Mouse (Mus musculus): Measurements from ENCODE around the gene Tox2.

Gene Tox2

GRCm38 (mm10) chr2:163256765-163257164, 53.8 kb downstream of the Tox2 start:
- DNase-seq (ENCODE audit: low spot score): no peak

- no peak for DNase-seq (ENCODE audit: low spot score)
Observed at GRCm38 (mm10) chr2:163261362-163262054, 58.6 kb downstream of the Tox2 start.

- DNase-seq (ENCODE audit: low spot score): no peak
Observed at GRCm38 (mm10) chr2:163262055-163262420, 59.1 kb downstream of the Tox2 start.

GRCm38 (mm10) chr2:163267097-163267496, 64.2 kb downstream of the Tox2 start:
- DNase-seq (ENCODE audit: low spot score): no peak

GRCm38 (mm10) chr2:163271581-163272492, 68.9 kb downstream of the Tox2 start:
- DNase-seq (ENCODE audit: low spot score): no peak

GRCm38 (mm10) chr2:163273815-163274214, 70.9 kb downstream of the Tox2 start:
- no peak for DNase-seq (ENCODE audit: low spot score)

GRCm38 (mm10) chr2:163275986-163276385, 73.1 kb downstream of the Tox2 start:
- DNase-seq (ENCODE audit: low spot score): no peak

- DNase-seq (ENCODE audit: low spot score): no peak
Observed at GRCm38 (mm10) chr2:163277979-163278378, 75.1 kb downstream of the Tox2 start.

GRCm38 (mm10) chr2:163280636-163281322, 77.9 kb downstream of the Tox2 start:
- DNase-seq (ENCODE audit: low spot score): no peak

- DNase-seq (ENCODE audit: low spot score): no peak
Observed at GRCm38 (mm10) chr2:163284856-163285255, 81.9 kb downstream of the Tox2 start.

- DNase-seq (ENCODE audit: low spot score): no peak
Observed at GRCm38 (mm10) chr2:163285335-163285734, 82.4 kb downstream of the Tox2 start.

- no peak for DNase-seq (ENCODE audit: low spot score)
Observed at GRCm38 (mm10) chr2:163285762-163286161, 82.8 kb downstream of the Tox2 start.

GRCm38 (mm10) chr2:163288881-163289379, 86.0 kb downstream of the Tox2 start:
- DNase-seq (ENCODE audit: low spot score): peak; percentile 77

GRCm38 (mm10) chr2:163296999-163297630, 94.2 kb downstream of the Tox2 start:
- no peak for DNase-seq (ENCODE audit: low spot score)

- peak; percentile 52 for DNase-seq (ENCODE audit: low spot score)
Observed at GRCm38 (mm10) chr2:163300069-163301060, 97.4 kb downstream of the Tox2 start.

GRCm38 (mm10) chr2:163301641-163302040, 98.7 kb downstream of the Tox2 start:
- DNase-seq (ENCODE audit: low spot score): no peak

GRCm38 (mm10) chr2:163303037-163303436, 100.1 kb downstream of the Tox2 start:
- no peak for DNase-seq (ENCODE audit: low spot score)

GRCm38 (mm10) chr2:163309376-163309775, 106.5 kb downstream of the Tox2 start:
- DNase-seq (ENCODE audit: low spot score): no peak

GRCm38 (mm10) chr2:163310163-163310688, 107.3 kb downstream of the Tox2 start:
- no peak for DNase-seq (ENCODE audit: low spot score)

- DNase-seq (ENCODE audit: low spot score): no peak
Observed at GRCm38 (mm10) chr2:163317281-163317680, 114.4 kb downstream of the Tox2 start.
